Mouse (Mus musculus) embryonic facial prominence, embryonic 15.5 days (tissue): ENCODE data around the gene Rnaseh1. TPM values are rescaled to one million over a fixed set of nuclear protein-coding genes. Genes with fewer than 3 reads are reported as not detected.
A peak's percentile ranks its signal among the peaks of the same experiment; 100 is the strongest.

Source experiments
- ATAC-seq: fragments of 200-750 bp; cut with Nextera tagmentation; 2 replicates; pipeline ENCODE4 v1.8.0; 2017; ENCODE audit warnings: low read depth, moderate TSS enrichment; ENCODE audit not compliant: insufficient number of reproducible peaks, low FRiP score, low TSS enrichment
- H3K27ac ChIP-seq: fragments of 300-500 bp; sonication (generic); replicated peaks from 2 replicates; pipeline ENCODE4 v1.5.1; 2015; ENCODE audit warnings: mild to moderate bottlenecking, inconsistent platforms
- H3K27me3 ChIP-seq: fragments of 300-500 bp; sonication (generic); 2 replicates; pipeline ENCODE4 v1.6.1; 2015; ENCODE audit warnings: inconsistent platforms
- H3K36me3 ChIP-seq: fragments of 300-500 bp; sonication (generic); 2 replicates; pipeline ENCODE4 v1.6.1; 2015; ENCODE audit warnings: mild to moderate bottlenecking, inconsistent platforms
- H3K4me1 ChIP-seq: fragments of 300-500 bp; sonication (generic); 2 replicates; pipeline ENCODE4 v1.6.1; 2015; ENCODE audit warnings: inconsistent platforms
- H3K4me2 ChIP-seq: fragments of 300-500 bp; sonication (generic); replicated peaks from 2 replicates; pipeline ENCODE4 v1.6.1; 2015; ENCODE audit warnings: mild to moderate bottlenecking, inconsistent platforms
- H3K4me3 ChIP-seq: fragments of 300-500 bp; sonication (generic); replicated peaks from 2 replicates; pipeline ENCODE4 v1.5.1; 2015; ENCODE audit warnings: mild to moderate bottlenecking, inconsistent platforms
- H3K9ac ChIP-seq: fragments of 300-500 bp; sonication (generic); 2 replicates; pipeline ENCODE4 v1.6.1; 2015; ENCODE audit warnings: inconsistent platforms
- H3K9me3 ChIP-seq: fragments of 300-500 bp; sonication (generic); replicated peaks from 2 replicates; pipeline ENCODE4 v1.6.1; 2016; ENCODE audit warnings: inconsistent platforms
- WGBS: fragments of 180-500 bp; shearing (Covaris S2); methylation state at CpG from one replicate; pipeline ENCODE4 v1.1.7; 2015; 5-methylcytosine and 5-hydroxymethylcytosine counted together
- polyA plus RNA-seq: library from polyadenylated mRNA; unstranded; fragments of >200 nt; fragmentation: Nextera tagmentation; extraction: Ambion mirVana; gene quantifications from 2 replicates; pipeline ENCODE4 v1.2.1, GENCODE M21; 2015

Rnaseh1 gene
- polyA plus RNA-seq, 1 experiment from 2014 or later = 32.2 TPM

DNA sequence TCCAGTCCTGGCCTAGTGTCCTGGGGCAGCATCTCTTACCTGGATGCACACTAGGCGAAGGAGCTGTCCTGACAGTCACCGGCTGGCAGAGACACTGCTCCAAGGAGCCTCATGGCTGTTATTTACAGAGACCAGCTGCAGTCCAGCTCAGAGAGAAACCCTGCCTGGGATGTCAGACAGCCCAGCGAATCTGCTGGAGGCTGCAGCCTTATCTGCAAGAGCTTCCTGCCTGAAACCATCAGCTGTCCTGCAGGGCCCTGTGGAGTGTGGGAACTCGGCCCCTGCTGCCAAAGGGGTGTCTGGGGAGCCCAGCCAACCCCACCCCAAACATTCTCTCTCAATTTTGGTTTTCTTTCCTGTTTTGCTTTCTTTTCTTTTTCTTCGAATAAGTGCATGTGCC is 26.2 kb upstream of the Rnaseh1 start, which contains the start of gene Colec11:
Colec11 (minus strand) TSS at position 183 of the 400 bp plus-strand sequence.
- Histone ChIP-seq H3K27me3 (no peaks in the 10 kb centered on the region), H3K9ac (no peak within 1 kb of the TSS), H3K4me3 (no peak within 1 kb of the TSS), H3K4me1 (0 out of 2 replicates have a peak, but pooled peaks cover 9% of the 10 kb centered on the region), H3K4me2 (no peak within 1 kb of the TSS), H3K9me3 (no peaks in the 10 kb centered on the region), H3K36me3 (peaks cover 4% of the 10 kb centered on the region), H3K27ac (no peak within 1 kb of the TSS)
- 52% methylated on average over 5 of the region's 5 CpGs for WGBS
- no peak for ATAC-seq

- Histone ChIP-seq H3K4me2 (no peak overlapping the region), H3K9me3 (no peaks in the 10 kb centered on the region), H3K27me3 (no peaks in the 10 kb centered on the region), H3K4me1 (0 out of 2 replicates have a peak, but pooled peaks cover 9% of the 10 kb centered on the region), H3K9ac (no peak overlapping the region), H3K36me3 (peaks cover 14% of the 10 kb centered on the region), H3K27ac (no peak overlapping the region), H3K4me3 (no peak overlapping the region)
- WGBS = 74% methylated on average over 2 of the region's 2 CpGs
- ATAC-seq = no peak
These were observed 25.2 kb upstream of the Rnaseh1 start for GRCm38 (mm10) chr12:28624251-28624650.

- Histone ChIP-seq H3K4me1 (0 out of 2 replicates have a peak, but pooled peaks cover 9% of the 10 kb centered on the region), H3K27ac (no peak overlapping the region), H3K27me3 (no peaks in the 10 kb centered on the region), H3K4me2 (no peak overlapping the region), H3K9ac (no peak overlapping the region), H3K4me3 (no peak overlapping the region), H3K36me3 (peaks cover 26% of the 10 kb centered on the region), H3K9me3 (no peaks in the 10 kb centered on the region)
- 83% methylated on average over 7 of the region's 7 CpGs for WGBS
- no peak for ATAC-seq
These were observed 24.0 kb upstream of the Rnaseh1 start for GRCm38 (mm10) chr12:28625407-28625806.

- Histone ChIP-seq H3K27me3 (no peaks in the 10 kb centered on the region), H3K27ac (no peak overlapping the region), H3K9ac (no peak overlapping the region), H3K36me3 (peaks cover 42% of the 10 kb centered on the region), H3K4me3 (no peak overlapping the region), H3K4me1 (0 out of 2 replicates have a peak, but pooled peaks cover 4% of the 10 kb centered on the region), H3K4me2 (no peak overlapping the region), H3K9me3 (no peaks in the 10 kb centered on the region)
- WGBS = 65% methylated on average over 4 of the region's 4 CpGs
- ATAC-seq = no peak; the same call in 1 of the 2 replicates
These were observed 22.3 kb upstream of the Rnaseh1 start for GRCm38 (mm10) chr12:28627092-28627491.

DNA sequence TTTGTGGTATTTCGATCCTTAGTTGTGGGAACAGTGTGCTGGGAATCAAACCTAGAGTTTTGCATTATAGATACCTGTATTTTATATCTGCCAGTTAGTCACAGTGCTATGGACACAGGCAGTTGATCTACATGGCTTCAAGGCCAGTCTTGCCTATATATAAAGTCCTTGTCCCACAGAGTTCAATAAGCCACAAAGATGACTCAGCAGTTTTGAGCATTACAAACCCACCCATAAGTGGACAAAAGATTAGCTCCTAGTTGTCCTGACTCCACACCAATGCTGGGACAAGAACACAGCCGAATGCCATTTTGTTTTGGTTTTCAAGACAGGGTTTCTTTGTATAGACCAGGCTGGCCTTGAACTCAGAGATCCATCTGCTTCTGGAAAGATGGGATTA is 21.0 kb upstream of the Rnaseh1 start:
- no peaks in the 10 kb centered on the region for H3K9me3 ChIP-seq
- H3K27me3 ChIP-seq = no peaks in the 10 kb centered on the region
- no peak overlapping the region for H3K4me2 ChIP-seq
- no peak overlapping the region for H3K27ac ChIP-seq
- 0 out of 2 replicates have a peak, but pooled peaks cover 5% of the 10 kb centered on the region for H3K4me1 ChIP-seq
- no peak overlapping the region for H3K4me3 ChIP-seq
- H3K36me3 ChIP-seq = peaks cover 55% of the 10 kb centered on the region
- H3K9ac ChIP-seq = no peak overlapping the region
- ATAC-seq = no peak
- WGBS = 86% methylated on average over 2 of the region's 2 CpGs

- Histone ChIP-seq H3K4me1 (peaks cover 19% of the 10 kb centered on the region), H3K4me2 (peak overlapping the region; percentile 62), H3K9ac (peak overlapping the region; percentile 99), H3K36me3 (peaks cover 43% of the 10 kb centered on the region), H3K27me3 (no peaks in the 10 kb centered on the region), H3K4me3 (peak overlapping the region; percentile 85), H3K27ac (peak overlapping the region; percentile 91), H3K9me3 (no peaks in the 10 kb centered on the region)
- ATAC-seq = 0 out of 2 replicates have a peak, but pooled peaks have one; percentile 9
- WGBS = 1% methylated on average over 23 of the region's 23 CpGs
These were observed 14.3 kb upstream of the Rnaseh1 start for GRCm38 (mm10) chr12:28635058-28635534.

DNA sequence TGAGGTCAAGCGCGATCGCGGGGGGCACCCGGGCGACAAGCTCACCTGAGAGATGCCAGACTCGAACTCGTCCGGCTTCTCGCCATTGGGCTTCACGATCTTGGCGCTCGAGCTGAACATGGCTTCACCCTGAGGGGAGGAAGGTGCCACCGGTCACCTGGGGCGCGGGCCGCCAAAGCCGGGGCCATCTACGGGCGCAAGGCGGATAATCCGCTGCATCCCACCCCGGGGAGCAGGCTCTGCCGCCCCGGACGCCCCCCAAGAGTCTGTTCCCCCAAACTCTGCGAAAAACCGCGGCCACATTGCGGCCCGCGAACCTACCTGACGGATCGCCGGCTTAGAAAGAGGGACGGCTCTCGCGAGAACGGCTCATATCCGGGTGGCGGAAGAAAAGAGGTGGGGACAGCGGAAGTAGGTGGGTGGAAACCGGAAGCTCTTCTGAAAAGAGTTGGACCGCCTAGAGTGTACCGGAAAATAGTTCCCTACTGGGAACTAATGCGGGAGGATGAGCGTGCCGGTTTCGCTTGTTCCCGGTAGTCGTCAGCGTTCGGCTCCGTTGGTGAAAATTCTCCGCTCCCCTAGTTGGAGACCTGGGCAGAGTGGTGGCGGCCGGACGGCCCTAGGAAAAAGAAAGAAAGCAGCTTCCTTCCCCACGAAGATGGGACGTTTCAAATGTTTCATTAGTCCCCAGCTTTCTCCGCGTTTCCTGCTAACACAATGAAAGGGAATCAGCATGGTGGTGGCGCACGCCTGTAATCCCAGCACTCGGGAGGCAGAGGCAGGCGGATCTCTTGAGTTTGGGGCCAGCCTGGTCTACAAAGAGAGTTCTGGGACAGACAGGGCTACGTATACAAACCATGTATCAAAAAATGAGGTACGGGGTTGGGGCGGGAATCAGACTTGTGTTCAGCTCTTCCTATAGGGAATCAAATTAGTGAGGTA is 13.6 kb upstream of the Rnaseh1 start, which contains the start of gene Rps7:
Rps7 (minus strand) TSS at position 419 of the 942 bp plus-strand sequence.
- peak within 1 kb of the TSS; percentile 91 for H3K27ac ChIP-seq
- H3K4me3 ChIP-seq = peak within 1 kb of the TSS; percentile 85
- peaks cover 36% of the 10 kb centered on the region for H3K36me3 ChIP-seq
- no peaks in the 10 kb centered on the region for H3K9me3 ChIP-seq
- peaks cover 19% of the 10 kb centered on the region for H3K4me1 ChIP-seq
- peak within 1 kb of the TSS; percentile 99 for H3K9ac ChIP-seq
- WGBS = 5% methylated on average over 69 of the region's 69 CpGs
- H3K4me2 ChIP-seq = peak within 1 kb of the TSS; percentile 62
- no peaks in the 10 kb centered on the region for H3K27me3 ChIP-seq
- ATAC-seq = peak; percentile 95

DNA sequence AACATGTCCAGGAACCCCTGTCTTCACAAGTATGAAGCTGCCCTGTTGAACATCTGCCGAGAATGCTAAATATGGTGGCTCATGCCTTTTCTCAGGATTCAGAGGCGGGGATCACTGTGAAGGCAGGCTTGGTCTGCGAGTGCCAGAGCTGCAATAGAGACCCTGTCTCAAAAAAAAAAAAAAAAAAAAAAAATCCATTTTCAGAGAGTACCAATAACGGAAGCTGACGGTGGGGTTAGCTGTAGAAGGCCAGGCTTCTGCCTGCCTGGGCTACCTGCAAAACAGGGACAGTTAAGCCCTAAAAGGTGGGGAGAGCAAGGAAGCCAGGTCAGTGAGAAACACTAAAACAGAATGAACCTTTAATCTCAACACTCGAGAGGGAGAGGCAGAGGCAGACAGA is 12.9 kb upstream of the Rnaseh1 start:
- H3K4me2 ChIP-seq = peak overlapping the region; percentile 62
- no peak overlapping the region for H3K9ac ChIP-seq
- no peaks in the 10 kb centered on the region for H3K27me3 ChIP-seq
- ATAC-seq = no peak
- no peak overlapping the region for H3K27ac ChIP-seq
- H3K4me3 ChIP-seq = peak overlapping the region; percentile 85
- 90% methylated on average over 6 of the region's 6 CpGs for WGBS
- H3K36me3 ChIP-seq = peaks cover 29% of the 10 kb centered on the region
- H3K4me1 ChIP-seq = peaks cover 19% of the 10 kb centered on the region
- H3K9me3 ChIP-seq = no peaks in the 10 kb centered on the region

DNA sequence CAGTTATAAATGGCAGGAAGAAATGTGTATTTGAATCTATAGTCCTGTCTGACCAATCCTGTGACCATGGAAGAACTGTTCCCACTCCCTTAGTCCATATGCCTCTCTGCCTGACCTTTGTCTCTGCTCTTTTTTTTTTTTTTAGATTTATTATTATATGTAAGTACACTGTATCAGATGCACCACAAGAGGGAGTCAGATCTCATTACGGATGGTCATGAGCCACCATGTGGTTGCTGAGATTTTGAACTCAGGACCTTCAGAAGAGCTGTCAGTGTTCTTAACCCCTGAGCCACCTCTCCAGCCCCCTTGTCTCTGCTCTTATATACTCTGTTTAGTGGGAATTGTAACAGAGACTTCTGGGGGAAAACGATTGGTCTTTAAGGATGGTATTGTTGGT is 10.6 kb upstream of the Rnaseh1 start:
- H3K4me1 ChIP-seq = peaks cover 11% of the 10 kb centered on the region
- H3K9ac ChIP-seq = no peak overlapping the region
- 71% methylated on average over 2 of the region's 2 CpGs for WGBS
- no peak for ATAC-seq
- no peak overlapping the region for H3K4me2 ChIP-seq
- no peak overlapping the region for H3K27ac ChIP-seq
- 0 out of 2 replicates have a peak, but pooled peaks cover 4% of the 10 kb centered on the region for H3K27me3 ChIP-seq
- H3K4me3 ChIP-seq = no peak overlapping the region
- H3K36me3 ChIP-seq = peaks cover 7% of the 10 kb centered on the region; the same call in 1 of the 2 replicates
- H3K9me3 ChIP-seq = no peaks in the 10 kb centered on the region

DNA sequence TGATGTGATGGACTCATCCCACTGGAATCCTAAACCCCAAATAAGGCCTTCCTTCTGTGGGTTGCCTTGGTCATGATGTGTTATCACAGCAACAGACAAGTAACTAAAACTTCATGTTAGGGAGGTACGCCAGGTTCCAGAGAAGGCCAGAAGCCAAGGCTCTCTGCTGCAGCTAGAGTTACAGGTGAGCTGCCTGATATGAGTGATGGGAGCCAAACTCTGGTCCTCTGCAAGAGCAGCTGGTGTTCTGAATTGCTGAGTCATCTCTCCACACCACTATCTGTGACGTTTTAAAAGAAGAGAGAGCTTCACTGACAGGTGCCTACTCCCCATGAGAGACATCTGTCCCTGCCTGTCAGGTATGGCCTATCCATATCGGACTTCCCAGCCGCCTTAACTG is 13.2 kb downstream of the Rnaseh1 start:
- H3K27ac ChIP-seq = no peak overlapping the region
- no peak overlapping the region for H3K4me3 ChIP-seq
- ATAC-seq = no peak
- 83% methylated on average over 4 of the region's 4 CpGs for WGBS
- no peak overlapping the region for H3K9ac ChIP-seq
- H3K36me3 ChIP-seq = peaks cover 27% of the 10 kb centered on the region
- H3K4me2 ChIP-seq = no peak overlapping the region
- H3K4me1 ChIP-seq = peaks cover 9% of the 10 kb centered on the region; the same call in 1 of the 2 replicates
- H3K27me3 ChIP-seq = no peaks in the 10 kb centered on the region
- no peaks in the 10 kb centered on the region for H3K9me3 ChIP-seq

GRCm38 (mm10) chr12:28666734-28667133 is 17.3 kb downstream of the Rnaseh1 start:
- H3K36me3 ChIP-seq = no peaks in the 10 kb centered on the region
- no peak overlapping the region for H3K27ac ChIP-seq
- no peaks in the 10 kb centered on the region for H3K9me3 ChIP-seq
- ATAC-seq = no peak
- no peak overlapping the region for H3K4me3 ChIP-seq
- no peak overlapping the region for H3K9ac ChIP-seq
- H3K4me1 ChIP-seq = peaks cover 15% of the 10 kb centered on the region; the same call in 1 of the 2 replicates
- WGBS = 52% methylated on average over 4 of the region's 4 CpGs
- no peak overlapping the region for H3K4me2 ChIP-seq
- H3K27me3 ChIP-seq = no peaks in the 10 kb centered on the region
